Mouse (Mus musculus) brain, embryonic 14.5 days (tissue): ENCODE results near the gene Bcl2.

Experiments used
- CTCF ChIP-seq: fragments of 200-500 bp; IDR thresholded peaks from 2 replicates; pipeline ENCODE4 v1.5.1; 2012; ENCODE audit warnings: inconsistent platforms, mild to moderate bottlenecking, moderate library complexity, borderline replicate concordance; ENCODE audit not compliant: insufficient read depth, insufficient read length; ENCODE audit errors: extremely low read depth
- POLR2A ChIP-seq: fragments of 200-500 bp; IDR thresholded peaks from 2 replicates; pipeline ENCODE4 v1.6.1; 2012; ENCODE audit warnings: mild to moderate bottlenecking, inconsistent platforms, borderline replicate concordance; ENCODE audit not compliant: poor library complexity, insufficient read depth, insufficient read length, severe bottlenecking; ENCODE audit errors: extremely low read depth

- TF ChIP-seq POLR2A (no peak), CTCF (no peak)
Measured at GRCm38 (mm10) chr1:106694316-106694715, 19.8 kb downstream of the Bcl2 start.
